Mouse (Mus musculus): ENCODE data around the gene Plcl1.
A peak's percentile ranks its signal among the peaks of the same experiment; 100 is the strongest.
"Not testable (repeated sequence)": the region's sequence is repeated elsewhere in the genome, so short reads cannot be mapped to it uniquely, and the experiment has no call there.

Gene Plcl1

GRCm38 (mm10) chr1:55445043-55445688, 39.4 kb downstream of the Plcl1 start:
- no peak for DNase-seq

- DNase-seq = no peak
Measured at GRCm38 (mm10) chr1:55445689-55446044, 39.9 kb downstream of the Plcl1 start.

- no peak for DNase-seq
Measured at GRCm38 (mm10) chr1:55446273-55446672, 40.6 kb downstream of the Plcl1 start.

DNA sequence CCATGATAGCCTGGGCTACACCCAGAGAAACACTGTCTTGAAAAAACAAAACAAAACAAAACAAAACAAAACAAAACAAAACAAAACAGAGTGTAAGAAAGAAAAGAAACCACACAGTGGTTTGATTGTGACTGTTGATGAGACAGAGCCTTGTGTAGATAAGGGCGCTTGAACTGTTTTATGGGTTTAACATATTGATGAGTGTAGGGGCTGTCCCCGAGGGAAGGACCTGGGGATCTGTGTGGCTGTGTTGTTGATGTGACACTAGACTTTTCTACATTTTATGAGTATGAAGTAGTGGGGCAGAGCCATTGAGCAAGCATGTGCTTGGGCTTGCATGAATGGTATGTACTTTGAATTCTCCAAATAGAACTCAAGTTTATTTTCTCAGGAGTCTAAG, 41.2 kb downstream of the Plcl1 start:
- no peak for DNase-seq

DNA sequence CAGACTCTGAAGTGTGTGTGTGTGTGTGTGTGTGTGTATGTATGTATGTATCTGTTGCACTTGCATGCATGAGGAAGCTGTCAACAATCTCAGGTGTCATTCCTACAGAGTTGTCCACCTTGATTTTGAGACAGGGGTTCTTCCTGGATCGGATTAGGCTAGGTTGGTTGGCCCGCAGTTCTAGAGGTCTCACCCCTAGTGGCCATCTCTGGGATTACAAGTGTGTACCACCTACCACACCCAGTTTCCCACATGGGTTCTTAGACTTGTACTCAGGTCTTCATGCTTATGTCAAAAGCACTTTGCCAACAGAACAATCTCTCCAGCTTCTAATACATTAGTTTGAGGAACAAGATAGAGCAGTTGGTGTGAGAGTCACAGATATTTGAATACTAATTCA, 41.9 kb downstream of the Plcl1 start:
- no peak for DNase-seq

DNA sequence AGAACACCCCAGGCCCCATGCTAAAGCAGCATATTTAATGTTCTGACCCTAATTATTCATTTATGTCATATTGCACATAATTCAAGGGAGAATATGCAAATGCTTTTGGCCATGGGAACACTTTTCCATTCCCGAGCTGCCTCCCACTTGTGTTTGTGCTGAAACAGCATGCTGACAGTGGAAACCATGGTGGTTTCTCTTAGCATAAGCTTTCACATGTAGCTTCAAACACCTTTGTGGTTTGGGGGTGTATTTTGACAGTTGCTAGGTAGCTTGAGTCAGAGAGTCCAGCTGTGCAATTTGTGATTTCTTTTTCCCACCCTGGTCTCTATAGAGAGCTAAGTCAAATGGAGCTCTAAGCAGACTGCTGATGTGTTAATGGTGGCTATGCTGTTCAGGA, 42.4 kb downstream of the Plcl1 start:
- no peak for DNase-seq

- DNase-seq = no peak
Measured at GRCm38 (mm10) chr1:55449779-55450178, 44.1 kb downstream of the Plcl1 start.

- peak in 1 of 2 experiments; percentile 27 for DNase-seq
Measured at GRCm38 (mm10) chr1:55454119-55454518, 48.4 kb downstream of the Plcl1 start.

DNA sequence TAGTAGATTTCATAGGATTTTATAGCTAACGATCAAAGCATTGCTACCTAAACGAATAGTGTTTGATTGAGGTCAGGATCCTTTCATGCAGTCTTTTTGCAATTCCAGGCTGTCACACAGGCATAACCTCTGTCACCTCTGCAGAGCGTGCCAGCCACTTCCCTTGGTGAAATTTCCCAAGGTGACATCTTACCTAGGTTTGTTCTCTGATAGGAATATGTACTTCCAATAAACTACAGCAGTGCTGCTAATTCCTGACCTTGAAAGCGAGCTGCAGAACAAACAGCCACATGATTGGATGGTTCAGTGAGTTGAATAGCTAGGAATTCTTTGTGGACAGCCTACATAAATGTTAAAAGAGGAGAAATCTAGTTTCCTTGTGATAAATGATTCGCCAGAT, 56.6 kb downstream of the Plcl1 start:
- DNase-seq = no peak

DNA sequence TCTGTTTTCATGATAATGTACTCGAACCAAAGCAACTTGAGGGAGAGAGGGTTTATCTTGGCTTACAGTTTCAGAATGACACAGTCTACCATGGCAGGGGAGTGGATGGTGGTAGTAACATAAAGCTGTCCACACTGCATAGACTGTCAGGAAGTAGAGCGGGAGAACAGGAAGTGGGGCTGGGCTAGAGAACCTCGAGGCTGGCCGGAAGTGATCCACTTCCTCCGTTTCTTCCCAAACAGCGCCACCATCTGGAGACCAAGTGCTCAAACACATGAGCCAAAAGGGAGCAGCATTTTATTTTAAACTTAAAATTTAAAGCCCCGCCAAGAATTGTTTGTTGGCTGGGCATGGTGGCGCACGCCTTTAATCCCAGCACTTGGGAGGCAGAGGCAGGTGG, 68.0 kb downstream of the Plcl1 start:
- no peak for DNase-seq

- no peak for DNase-seq
Measured at GRCm38 (mm10) chr1:55474976-55475375, 69.3 kb downstream of the Plcl1 start.

DNA sequence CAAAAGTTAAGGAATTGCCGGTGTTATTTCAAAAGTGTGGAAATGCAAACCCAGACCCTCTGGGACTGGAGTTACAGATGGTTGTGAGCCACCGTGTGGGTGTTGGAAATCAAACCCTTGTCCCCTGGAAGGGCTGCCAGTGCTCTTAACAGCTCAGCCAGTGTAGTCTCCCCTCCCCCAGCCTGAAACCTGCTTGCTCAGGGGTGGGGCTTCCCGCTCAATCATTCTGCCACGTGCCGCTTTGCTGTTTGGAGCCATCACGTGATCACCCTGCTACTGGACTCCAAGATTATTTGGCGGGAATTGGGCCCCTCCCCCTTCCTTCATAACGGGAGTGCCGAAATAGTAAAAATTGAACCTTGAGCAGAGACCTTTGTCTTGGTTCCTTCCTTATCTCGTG, 81.7 kb downstream of the Plcl1 start:
- DNase-seq = not testable (repeated sequence)

DNA sequence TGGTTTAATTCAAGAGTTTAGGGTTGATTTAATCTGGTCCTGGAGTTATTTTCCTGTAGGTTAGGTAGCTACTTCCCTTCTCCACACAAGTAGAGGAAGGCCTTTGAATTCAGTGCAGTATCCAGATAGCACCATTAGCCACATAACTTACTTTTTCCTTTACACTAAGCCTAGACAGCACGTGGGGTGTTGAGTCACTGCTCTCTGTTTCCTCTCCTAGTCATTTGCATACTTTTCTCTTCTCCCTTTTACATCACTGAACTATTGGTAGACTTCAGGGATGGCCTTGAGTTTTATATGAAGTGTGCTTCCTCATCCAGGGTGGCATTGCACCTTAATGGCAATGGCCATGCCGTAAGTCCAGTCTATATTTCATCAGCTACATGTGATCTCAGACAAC, 82.5 kb downstream of the Plcl1 start:
- no peak for DNase-seq

- peak; percentile 33 to 44 for DNase-seq
Measured at GRCm38 (mm10) chr1:55489355-55489754, 83.6 kb downstream of the Plcl1 start.

DNA sequence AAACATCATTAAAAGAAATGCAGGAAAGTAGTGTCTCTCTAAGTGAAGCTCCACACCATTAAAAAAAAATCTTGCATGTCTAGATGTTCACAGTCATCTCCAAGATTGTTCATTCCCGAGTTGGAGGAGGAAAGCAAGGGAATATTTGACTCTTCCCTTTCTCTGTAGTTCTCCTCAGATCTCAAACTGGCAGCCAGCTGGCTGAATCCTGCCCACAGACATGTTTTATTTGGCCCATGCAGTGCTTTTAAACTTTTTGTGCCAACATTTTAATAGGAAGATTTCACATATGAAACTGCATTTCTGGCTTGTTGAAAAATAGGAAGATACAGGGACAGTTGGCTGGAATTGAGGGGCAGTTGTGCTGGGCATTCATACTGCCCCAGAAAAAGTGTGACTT, 94.2 kb downstream of the Plcl1 start:
- no peak for DNase-seq

GRCm38 (mm10) chr1:55500981-55501682, 95.4 kb downstream of the Plcl1 start:
- no peak for DNase-seq

- DNase-seq = no peak
Measured at GRCm38 (mm10) chr1:55505811-55506210, 100.1 kb downstream of the Plcl1 start.

DNA sequence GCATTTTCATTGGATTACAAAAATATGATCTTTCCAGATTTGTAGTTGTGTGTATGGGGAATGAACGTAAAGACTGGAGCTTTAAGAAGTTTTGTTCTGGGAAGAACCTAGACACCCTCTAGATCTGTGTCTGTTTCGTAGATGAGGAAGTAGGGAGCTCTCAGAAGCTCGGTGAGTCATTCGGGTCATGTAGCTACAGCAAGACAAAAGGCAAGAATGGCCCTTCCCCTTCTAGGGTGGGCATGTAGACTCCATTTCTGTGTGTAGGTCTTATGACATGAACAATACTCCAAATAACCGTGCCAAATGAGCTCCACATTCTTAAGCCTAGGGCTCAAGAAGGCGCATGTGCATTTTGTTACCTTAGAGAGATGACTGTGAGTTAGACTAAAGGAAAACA, 101.3 kb downstream of the Plcl1 start:
- DNase-seq = no peak

DNA sequence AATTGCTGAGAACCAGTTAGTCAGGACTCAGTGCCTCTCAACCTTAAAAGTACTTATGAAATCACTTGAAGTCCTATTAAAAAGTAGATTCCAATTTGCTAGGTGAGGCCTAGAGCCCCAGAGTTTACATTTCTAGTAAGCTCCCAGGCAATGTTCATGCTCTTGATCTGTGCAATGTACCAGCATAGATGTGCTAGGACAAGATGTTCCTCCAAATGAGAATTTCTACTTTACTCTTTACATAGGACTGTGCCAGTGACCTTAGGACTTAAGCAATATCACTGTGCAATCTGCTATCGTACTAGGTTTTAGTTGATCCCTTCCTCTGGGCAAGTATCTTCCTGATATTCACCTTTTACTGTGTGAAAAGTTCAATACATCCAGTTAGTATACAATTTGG, 103.9 kb downstream of the Plcl1 start:
- DNase-seq = no peak

DNA sequence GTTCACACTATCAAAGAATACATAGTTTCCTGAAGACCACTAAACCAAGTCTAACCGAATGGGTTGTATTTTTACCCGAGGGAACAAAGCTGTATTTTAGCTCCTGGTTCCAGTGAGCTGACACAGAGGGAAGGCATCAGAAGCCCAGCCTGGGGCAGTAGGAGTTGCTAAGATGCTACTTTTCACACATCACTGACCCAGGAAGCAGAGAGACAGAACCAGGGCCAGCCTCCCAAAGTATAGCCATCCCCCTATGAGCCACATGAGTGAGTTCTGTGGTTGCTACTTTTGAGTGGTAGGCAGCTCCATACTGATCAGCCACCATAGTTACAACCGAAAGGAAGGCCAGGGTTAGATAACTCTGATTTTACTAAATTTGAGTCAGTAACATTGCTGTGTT, 106.4 kb downstream of the Plcl1 start:
- DNase-seq = no peak

- not testable (repeated sequence) for DNase-seq
Measured at GRCm38 (mm10) chr1:55512799-55513198, 107.1 kb downstream of the Plcl1 start.

DNA sequence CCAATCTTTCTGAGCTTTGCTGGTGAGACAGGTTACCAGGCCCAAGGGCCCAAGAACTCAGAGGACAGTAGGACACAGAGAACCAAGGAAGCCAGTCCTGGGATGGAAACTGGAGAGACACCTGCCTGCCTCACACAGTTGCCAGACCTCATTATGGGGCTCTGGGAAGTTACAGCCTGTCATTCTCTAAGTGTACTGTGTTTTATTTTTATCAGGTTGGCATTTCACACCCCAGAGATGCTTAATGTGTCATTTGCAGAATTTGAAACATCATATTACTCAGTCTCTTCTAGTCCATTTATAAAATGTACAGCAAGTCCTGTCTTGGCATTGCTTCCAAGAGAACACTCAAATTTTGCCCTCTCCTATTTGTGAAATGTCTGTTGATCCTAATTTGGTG, 111.5 kb downstream of the Plcl1 start:
- no peak for DNase-seq

GRCm38 (mm10) chr1:55523966-55524365, 118.2 kb downstream of the Plcl1 start:
- no peak for DNase-seq

- no peak for DNase-seq
Measured at GRCm38 (mm10) chr1:55525100-55525499, 119.4 kb downstream of the Plcl1 start.

DNA sequence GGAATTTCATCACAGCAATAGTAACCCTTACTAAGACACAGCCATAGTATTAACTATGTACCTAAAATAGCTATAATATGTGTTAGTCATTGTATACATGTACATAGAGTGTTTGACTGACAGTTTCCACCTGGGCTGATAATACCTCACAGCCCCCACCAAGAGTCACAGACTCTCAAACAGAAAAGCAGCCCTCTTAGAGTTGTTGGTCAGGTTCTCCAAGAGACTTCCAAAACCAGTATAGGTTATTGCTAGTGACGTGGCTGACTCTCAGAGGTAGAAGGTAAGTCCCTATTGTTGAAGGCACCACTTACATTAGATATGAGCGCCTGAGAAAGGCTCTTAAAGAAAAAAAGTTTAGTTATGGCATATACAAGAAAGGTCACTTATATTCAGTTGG, 120.0 kb downstream of the Plcl1 start:
- DNase-seq = no peak
